Mouse (Mus musculus) gastrocnemius, adult 2 months (tissue): ENCODE results near the gene Lyst. TPM values are rescaled to one million over a fixed set of nuclear protein-coding genes. Genes with fewer than 3 reads are reported as not detected.

Experiments
- DNase-seq: peaks from one replicate; pipeline ENCODE4 v3.0.0; 2022
- H3K27ac ChIP-seq: fragments of 200-600 bp; 2 replicates; pipeline ENCODE4 v1.8.1; 2022; ENCODE audit warnings: mild to moderate bottlenecking
- H3K4me3 ChIP-seq: fragments of 200-600 bp; 2 replicates; pipeline ENCODE4 v1.8.1; 2022; ENCODE audit warnings: mild to moderate bottlenecking, moderate library complexity
- CTCF ChIP-seq: fragments of 200-600 bp; IDR thresholded peaks from 2 replicates; pipeline ENCODE4 v1.8.1; 2022; ENCODE audit warnings: antibody characterized with exemption, mild to moderate bottlenecking, moderate library complexity
- intact Hi-C: fragments of 180-260 bp; cut with DNase I; formaldehyde crosslinking; loops from one replicate; pipeline ENCODE4 v1.15.1; 2025
- total RNA-seq, 2 experiments: library from RNA; stranded (reverse); gene quantifications; 2 replicates each; pipeline ENCODE4 v1.2.3; 2021

The Lyst gene
- total RNA-seq, 2 experiments from 2014 or later = 3.9 to 6.1 TPM

DNA sequence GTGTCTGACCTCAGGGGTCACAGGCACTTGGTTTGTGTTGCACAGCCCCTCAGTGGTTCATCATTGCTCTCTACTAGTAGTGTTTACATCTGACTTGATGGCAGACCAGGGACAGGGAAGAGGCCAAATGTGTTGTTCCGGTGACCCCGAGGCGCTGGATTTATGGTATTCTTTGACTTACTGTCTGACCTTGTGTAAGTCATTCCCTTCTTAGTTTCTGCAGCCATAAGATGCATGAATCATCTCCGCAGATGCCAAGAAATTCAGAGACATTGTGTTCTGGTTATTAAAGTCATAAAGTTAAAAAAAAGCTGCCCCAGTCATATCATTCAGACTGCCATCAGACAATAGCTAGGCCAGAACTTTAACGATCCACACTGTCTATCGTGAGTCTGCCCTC, 27.6 kb upstream of the Lyst start:
- no peak for DNase-seq
- intact Hi-C loops = no loop called here
- no peak for TF ChIP-seq CTCF
- Histone ChIP-seq H3K27ac (no peak overlapping the region), H3K4me3 (no peak overlapping the region)

DNA sequence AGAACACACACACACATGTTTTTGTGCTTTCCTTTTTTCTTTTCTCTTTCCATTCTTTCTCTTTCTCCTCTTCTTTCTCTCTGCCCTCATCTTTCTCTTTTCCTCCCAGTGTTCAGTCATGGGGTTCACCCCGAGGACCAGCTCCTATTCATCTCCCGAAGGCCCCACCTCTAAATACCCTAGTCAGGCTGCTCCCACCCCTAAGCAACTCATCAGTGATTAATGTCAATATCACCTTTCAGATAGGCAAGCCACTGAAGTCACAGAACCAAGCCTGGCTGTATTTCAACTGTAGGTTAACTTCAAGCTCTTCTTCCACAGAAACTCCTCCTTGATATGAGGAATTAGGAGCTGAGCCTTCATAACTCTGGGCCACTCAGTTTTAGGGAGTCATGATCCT, 26.1 kb upstream of the Lyst start:
- intact Hi-C loops = no loop called here
- H3K27ac ChIP-seq = no peak overlapping the region

GRCm38 (mm10) chr13:13564541-13564940, 25.7 kb upstream of the Lyst start:
- intact Hi-C loops = no loop called here
- no peak for DNase-seq
- no peak overlapping the region for H3K4me3 ChIP-seq
- TF ChIP-seq CTCF = no peak
- no peak overlapping the region for H3K27ac ChIP-seq

More for the DNA sequence above, 26.1 kb upstream of the Lyst start:
- TF ChIP-seq CTCF = no peak
- DNase-seq = no peak
- H3K4me3 ChIP-seq = no peak overlapping the region

DNA sequence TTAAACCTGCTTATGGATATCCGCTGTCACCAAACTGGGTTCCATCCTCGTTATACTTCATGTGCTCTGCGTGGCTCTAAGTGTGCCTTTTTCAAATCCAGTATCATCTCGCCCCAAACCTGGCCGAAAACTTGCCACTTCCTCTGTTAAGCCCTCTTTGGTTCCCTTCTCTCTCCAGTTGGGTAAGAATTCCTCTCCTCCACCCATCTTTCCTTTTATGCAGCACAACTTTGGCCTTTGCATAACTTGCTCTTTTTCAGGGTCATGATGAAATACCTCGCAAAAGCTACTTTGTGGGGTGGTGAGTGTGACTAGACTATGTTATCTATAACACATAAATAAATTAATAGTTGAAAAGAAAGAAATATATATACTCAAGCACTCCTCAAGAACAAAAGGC, 22.6 kb upstream of the Lyst start:
- intact Hi-C loops = no loop called here
- H3K4me3 ChIP-seq = no peak overlapping the region
- DNase-seq = no peak
- H3K27ac ChIP-seq = no peak overlapping the region
- TF ChIP-seq CTCF = no peak

GRCm38 (mm10) chr13:13568824-13569223, 21.4 kb upstream of the Lyst start:
- DNase-seq = no peak
- no peak for TF ChIP-seq CTCF
- intact Hi-C loops = no loop called here
- Histone ChIP-seq H3K27ac (no peak overlapping the region), H3K4me3 (no peak overlapping the region)

GRCm38 (mm10) chr13:13569603-13570002, 20.6 kb upstream of the Lyst start:
- no peak for DNase-seq
- TF ChIP-seq CTCF = no peak
- no peak overlapping the region for H3K27ac ChIP-seq
- H3K4me3 ChIP-seq = no peak overlapping the region
- intact Hi-C loops = no loop called here

- no peak for DNase-seq
- TF ChIP-seq CTCF = no peak
- H3K4me3 ChIP-seq = no peak overlapping the region
- H3K27ac ChIP-seq = peak overlapping the region; percentile 35; the same call in 1 of the 2 replicates
- intact Hi-C loops = no loop called here
Measured at GRCm38 (mm10) chr13:13572060-13572835, 17.9 kb upstream of the Lyst start.

DNA sequence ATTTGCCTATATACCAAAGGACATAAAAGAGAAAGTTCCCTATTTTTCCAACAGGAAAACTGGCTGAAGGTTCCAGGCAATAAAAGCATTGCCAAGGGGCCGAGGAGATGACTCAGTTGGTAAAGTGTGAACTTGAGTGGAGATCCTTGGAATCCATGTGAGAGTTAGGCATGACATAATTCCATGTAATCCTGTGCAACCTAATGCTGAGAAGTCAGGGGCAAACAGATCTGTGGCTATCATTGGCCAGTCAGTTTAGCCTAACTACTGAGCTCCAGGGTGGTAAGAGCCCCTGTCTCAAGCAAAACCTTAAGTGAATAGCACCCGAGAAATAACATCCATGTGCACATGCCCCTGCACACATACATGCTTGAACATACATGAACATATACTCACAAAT, 17.3 kb upstream of the Lyst start:
- H3K27ac ChIP-seq = peak overlapping the region; percentile 59; the same call in 1 of the 2 replicates
- no peak for DNase-seq
- intact Hi-C loops = no loop called here
- TF ChIP-seq CTCF = no peak
- H3K4me3 ChIP-seq = no peak overlapping the region

DNA sequence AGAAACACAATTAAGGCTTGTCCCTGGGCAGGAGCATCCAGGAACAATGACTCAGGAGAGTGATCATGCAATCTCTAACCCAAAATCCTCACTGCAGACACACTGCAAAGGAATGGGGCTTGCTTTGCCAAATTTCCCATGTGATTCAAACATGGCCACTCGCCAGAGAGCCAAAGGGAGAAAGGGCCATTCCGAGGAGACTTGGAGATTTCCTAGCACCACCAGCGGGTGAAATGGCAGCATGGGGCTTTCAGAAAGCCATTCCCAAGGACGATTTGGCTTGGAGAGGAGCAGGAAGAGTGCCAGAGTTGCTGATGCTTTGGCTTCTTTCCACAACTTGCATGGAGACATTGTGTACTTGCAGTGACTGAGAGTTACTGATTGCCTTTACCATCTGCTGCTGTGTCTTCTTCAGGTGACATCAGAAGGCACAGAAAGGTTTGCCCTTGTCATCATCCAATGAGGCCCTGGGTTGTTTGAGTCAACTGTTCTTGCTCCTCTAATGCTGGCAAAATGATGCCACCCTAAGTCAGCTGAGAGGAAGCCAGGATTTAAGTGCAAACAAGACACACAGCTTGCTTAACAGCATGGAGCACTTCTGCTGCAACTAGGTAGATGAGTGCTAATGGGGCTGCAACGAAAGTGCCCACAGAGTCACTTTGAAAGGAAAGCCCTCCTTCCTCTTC, 16.5 kb upstream of the Lyst start:
- no peak for TF ChIP-seq CTCF
- intact Hi-C loops = no loop called here
- Histone ChIP-seq H3K27ac (peak overlapping the region; percentile 65), H3K4me3 (peak overlapping the region; percentile 44)
- peak; percentile 85 for DNase-seq

- no peak for TF ChIP-seq CTCF
- peak overlapping the region; percentile 65 for H3K27ac ChIP-seq
- DNase-seq = no peak
Measured at GRCm38 (mm10) chr13:13574258-13574870, 15.8 kb upstream of the Lyst start.

DNA sequence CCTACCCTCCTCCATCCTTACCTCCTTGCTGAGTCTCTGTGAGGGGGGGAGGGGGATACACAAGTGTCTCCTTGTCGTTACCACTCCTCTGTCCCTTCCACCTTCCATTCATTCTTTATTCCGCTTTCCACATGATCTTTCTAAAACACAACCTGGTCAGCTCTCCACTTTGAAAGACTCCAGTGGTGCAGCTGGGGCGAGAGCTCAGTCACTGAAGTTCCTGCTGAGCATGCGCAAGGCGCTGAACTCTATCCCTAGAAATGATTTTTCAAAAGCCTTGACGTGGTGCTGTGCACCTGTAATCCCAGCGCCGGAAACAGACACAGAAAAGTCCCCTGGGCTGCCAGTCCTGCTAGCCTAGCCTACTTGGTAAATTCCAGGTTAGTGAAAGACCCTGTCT, 15.1 kb upstream of the Lyst start:
- DNase-seq = no peak
- H3K4me3 ChIP-seq = no peak overlapping the region
- intact Hi-C loops = no loop called here
- no peak overlapping the region for H3K27ac ChIP-seq
- TF ChIP-seq CTCF = no peak

More at GRCm38 (mm10) chr13:13574258-13574870, 15.8 kb upstream of the Lyst start:
- H3K4me3 ChIP-seq = peak overlapping the region; percentile 44
- intact Hi-C loops = no loop called here

GRCm38 (mm10) chr13:13576469-13577205, 13.6 kb upstream of the Lyst start:
- intact Hi-C loops = no loop called here
- no peak for TF ChIP-seq CTCF
- no peak for DNase-seq
- peak overlapping the region; percentile 19; the same call in 1 of the 2 replicates for H3K4me3 ChIP-seq
- peak overlapping the region; percentile 40 for H3K27ac ChIP-seq
